Mouse (Mus musculus) limb, embryonic 10.5 days (tissue): ENCODE results near the gene Ccdc187. TPM values are rescaled to one million over a fixed set of nuclear protein-coding genes. Genes with fewer than 3 reads are reported as not detected.

Experiments
- DNase-seq: peaks from one replicate; pipeline ENCODE4 v3.0.0-alpha.2; 2017; ENCODE audit warnings: low spot score
- H3K27ac ChIP-seq: fragments of 300-500 bp; sonication (generic); 2 replicates; pipeline ENCODE4 v1.5.1; 2016; ENCODE audit warnings: mild to moderate bottlenecking
- H3K27me3 ChIP-seq: fragments of 300-500 bp; sonication (generic); 2 replicates; pipeline ENCODE4 v1.6.1; 2016; ENCODE audit warnings: low read depth, mild to moderate bottlenecking; ENCODE audit not compliant: poor library complexity, severe bottlenecking
- H3K36me3 ChIP-seq: fragments of 300-500 bp; sonication (generic); 2 replicates; pipeline ENCODE4 v1.6.1; 2016; ENCODE audit warnings: mild to moderate bottlenecking, moderate library complexity
- H3K4me1 ChIP-seq: fragments of 300-500 bp; sonication (generic); 2 replicates; pipeline ENCODE4 v1.6.1; 2016
- H3K4me3 ChIP-seq: fragments of 300-500 bp; sonication (generic); 2 replicates; pipeline ENCODE4 v1.5.1; 2016; ENCODE audit warnings: mild to moderate bottlenecking, moderate library complexity
- H3K9me3 ChIP-seq: fragments of 300-500 bp; sonication (generic); replicated peaks from 2 replicates; pipeline ENCODE4 v1.6.1; 2016; ENCODE audit warnings: mild to moderate bottlenecking
- WGBS: fragments of 180-500 bp; shearing (Covaris S2); methylation state at CpG from one replicate; pipeline ENCODE4 v1.1.7; 2016; 5-methylcytosine and 5-hydroxymethylcytosine counted together
- polyA plus RNA-seq: library from polyadenylated mRNA; unstranded; fragments of >200 nt; fragmentation: Nextera tagmentation; extraction: Ambion mirVana; gene quantifications from 2 replicates; pipeline ENCODE4 v1.2.1, GENCODE M21; 2016

The Ccdc187 gene
- polyA plus RNA-seq, 1 experiment from 2014 or later, result 0.01 TPM

DNA sequence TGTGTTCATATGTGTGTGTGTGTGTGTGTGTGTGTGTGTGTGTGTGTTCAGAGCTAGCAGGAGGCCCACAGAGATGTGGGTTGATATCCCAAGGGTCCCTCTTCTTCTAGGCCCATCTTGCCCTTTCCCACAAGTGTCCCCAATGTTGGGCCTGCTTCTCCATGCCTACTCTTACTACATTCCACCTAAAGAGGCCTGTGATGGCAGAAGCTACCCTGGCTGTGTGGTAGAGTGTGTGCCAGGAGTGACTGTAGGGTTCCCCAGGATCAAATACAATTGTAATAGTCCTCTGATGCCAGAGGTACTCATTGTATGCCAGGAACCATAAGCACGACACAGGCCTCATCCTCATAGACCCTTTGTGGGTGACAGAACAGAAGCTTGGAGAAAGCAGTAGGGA, 19.0 kb upstream of the Ccdc187 start:
- Histone ChIP-seq H3K27me3 (no peaks in the 10 kb centered on the region), H3K4me1 (peaks cover 73% of the 10 kb centered on the region), H3K4me3 (no peak overlapping the region), H3K9me3 (no peaks in the 10 kb centered on the region), H3K27ac (peak overlapping the region; percentile 95), H3K36me3 (peaks cover 14% of the 10 kb centered on the region)
- 95% methylated on average over 1 of the region's 1 CpGs for WGBS
- DNase-seq, result no peak

DNA sequence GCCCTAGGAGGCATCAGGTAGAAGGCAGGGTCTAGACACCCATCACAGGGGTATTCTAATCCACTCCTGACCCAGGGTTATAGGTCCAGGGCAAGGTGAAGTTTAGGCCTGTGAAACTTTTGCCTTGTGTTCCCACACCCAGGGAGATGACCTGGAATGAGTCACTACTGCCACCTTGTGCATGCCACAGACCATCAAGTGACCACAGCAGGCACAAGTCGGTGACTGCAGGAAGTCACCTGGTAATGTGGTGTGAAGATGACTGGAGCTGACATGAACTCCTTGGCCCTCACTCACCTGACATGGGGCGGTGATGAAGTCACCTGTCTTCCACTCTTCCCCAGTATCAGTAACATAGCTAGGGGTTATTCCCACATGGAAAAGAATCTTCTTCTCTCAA, 18.5 kb upstream of the Ccdc187 start:
- no peak for DNase-seq
- Histone ChIP-seq H3K4me3 (no peak overlapping the region), H3K9me3 (no peaks in the 10 kb centered on the region), H3K4me1 (peaks cover 68% of the 10 kb centered on the region), H3K36me3 (peaks cover 8% of the 10 kb centered on the region), H3K27me3 (no peaks in the 10 kb centered on the region), H3K27ac (peak overlapping the region; percentile 95; the same call in 1 of the 2 replicates)
- WGBS, result 66% methylated on average over 2 of the region's 2 CpGs

DNA sequence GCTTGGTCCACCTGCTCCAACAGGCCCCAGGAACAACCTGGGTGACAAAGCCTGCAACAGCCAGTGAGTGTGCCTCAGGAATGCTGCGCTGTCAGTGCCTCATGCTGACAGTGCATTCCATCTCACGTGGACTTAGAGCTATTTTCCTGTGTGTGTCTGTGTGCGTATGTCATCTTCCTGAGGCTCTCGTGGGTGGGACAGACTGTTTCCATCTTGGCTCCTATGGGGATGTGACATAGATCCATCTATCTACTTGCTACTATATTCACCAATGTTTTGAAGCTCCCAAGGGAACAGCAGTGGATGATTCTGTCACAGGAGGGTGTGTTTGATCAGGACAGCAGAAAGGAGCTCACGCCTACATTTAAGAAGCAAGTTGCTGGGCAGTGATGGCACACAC, 17.6 kb upstream of the Ccdc187 start:
- no peaks in the 10 kb centered on the region for H3K27me3 ChIP-seq
- H3K9me3 ChIP-seq, result no peaks in the 10 kb centered on the region
- H3K36me3 ChIP-seq, result no peaks in the 10 kb centered on the region
- WGBS, result 83% methylated on average over 5 of the region's 5 CpGs
- no peak overlapping the region for H3K4me3 ChIP-seq
- H3K27ac ChIP-seq, result peak overlapping the region; percentile 47; the same call in 1 of the 2 replicates
- no peak for DNase-seq
- peaks cover 59% of the 10 kb centered on the region for H3K4me1 ChIP-seq

DNA sequence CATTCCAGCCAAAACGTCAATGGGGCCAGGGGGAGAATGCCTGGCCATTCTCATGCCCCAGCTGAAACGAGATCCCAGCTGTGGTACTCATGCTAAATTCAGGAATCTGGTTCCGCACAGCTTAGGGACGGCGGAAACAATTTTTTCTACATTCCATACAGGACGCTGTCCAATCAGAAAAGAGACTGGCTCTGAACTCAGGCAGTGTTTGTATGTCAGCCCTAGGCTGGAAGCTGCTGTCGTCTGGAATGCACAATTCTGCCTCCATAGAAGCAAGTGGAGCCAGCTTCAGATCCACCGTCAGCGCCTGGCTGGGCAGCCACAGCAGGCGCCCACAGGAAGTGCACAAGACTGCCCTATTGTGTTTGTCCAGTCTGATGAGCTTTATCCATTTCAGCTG, 15.4 kb upstream of the Ccdc187 start:
- peak overlapping the region; percentile 19 for H3K4me3 ChIP-seq
- 38% methylated on average over 10 of the region's 10 CpGs for WGBS
- DNase-seq, result peak; percentile 57

DNA sequence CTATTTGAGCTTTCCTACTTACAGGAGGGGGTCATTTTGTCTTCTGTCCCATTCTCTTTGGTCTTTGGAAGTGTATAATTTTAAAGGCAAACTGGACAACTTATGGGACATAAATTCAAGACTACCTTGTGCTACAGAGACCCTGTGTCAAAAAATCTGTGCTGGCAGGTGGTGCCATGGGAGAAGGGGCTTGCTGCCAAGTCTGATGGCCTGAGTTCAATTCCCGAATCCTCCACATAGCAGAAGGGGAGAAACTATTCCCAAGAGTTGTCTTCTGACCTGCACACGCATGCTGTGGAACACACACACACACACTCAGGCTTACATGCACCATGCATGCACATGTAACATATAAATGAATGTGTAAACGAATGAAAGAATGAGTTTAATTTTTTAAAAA, 12.3 kb upstream of the Ccdc187 start:
- no peaks in the 10 kb centered on the region for H3K36me3 ChIP-seq
- H3K4me3 ChIP-seq, result no peak overlapping the region
- WGBS, result 87% methylated on average over 3 of the region's 3 CpGs
- peaks cover 26% of the 10 kb centered on the region for H3K4me1 ChIP-seq
- H3K9me3 ChIP-seq, result no peaks in the 10 kb centered on the region
- H3K27me3 ChIP-seq, result no peaks in the 10 kb centered on the region
- no peak overlapping the region for H3K27ac ChIP-seq
- DNase-seq, result no peak

More for the DNA sequence above, 15.4 kb upstream of the Ccdc187 start:
- no peaks in the 10 kb centered on the region for H3K27me3 ChIP-seq
- no peaks in the 10 kb centered on the region for H3K9me3 ChIP-seq
- H3K36me3 ChIP-seq, result no peaks in the 10 kb centered on the region
- H3K27ac ChIP-seq, result peak overlapping the region; percentile 84
- peaks cover 41% of the 10 kb centered on the region for H3K4me1 ChIP-seq

DNA sequence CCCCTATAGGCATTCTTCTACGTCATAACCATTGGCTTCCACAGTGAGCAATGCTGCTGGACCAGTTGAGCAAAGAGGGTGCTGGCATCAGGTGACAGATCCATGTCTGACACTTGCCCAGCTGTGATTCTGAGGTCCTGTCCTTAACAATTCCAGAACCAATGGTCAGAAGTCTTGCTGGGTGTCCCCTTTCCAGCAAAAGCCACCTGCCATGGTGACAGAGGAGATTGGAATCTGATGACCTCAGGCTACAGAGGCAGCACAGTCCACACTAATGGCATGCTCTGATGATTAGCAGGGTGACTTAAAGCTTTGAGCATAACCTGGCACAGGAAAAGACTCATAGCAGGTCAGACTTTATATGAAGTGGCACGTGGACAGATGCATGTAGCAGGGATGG, 11.2 kb upstream of the Ccdc187 start:
- Histone ChIP-seq H3K4me3 (no peak overlapping the region), H3K9me3 (no peaks in the 10 kb centered on the region), H3K27me3 (0 out of 2 replicates have a peak, but pooled peaks cover under 1% of the 10 kb centered on the region), H3K36me3 (no peaks in the 10 kb centered on the region), H3K4me1 (peaks cover 22% of the 10 kb centered on the region), H3K27ac (no peak overlapping the region)
- no peak for DNase-seq
- WGBS, result 81% methylated on average over 2 of the region's 2 CpGs

DNA sequence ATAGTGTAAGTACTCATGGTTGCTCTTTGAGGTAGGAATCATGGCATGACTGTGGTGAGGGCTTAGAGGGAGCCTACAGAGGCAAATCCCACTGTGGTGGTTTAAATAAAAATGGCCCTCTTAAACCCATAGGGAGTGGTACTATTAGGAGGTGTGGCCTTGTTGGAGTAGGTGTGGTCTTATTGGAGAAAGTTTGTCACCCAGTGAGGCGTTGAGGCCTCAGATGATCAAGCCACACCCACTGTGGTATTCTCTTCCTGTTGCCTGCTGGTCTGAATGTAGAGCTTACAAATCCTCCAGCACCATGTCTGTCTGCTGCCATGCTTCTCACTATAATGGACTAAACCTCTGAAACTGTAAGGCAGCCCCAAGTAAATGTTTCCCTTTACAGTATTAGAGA, 10.4 kb upstream of the Ccdc187 start:
- no peaks in the 10 kb centered on the region for H3K36me3 ChIP-seq
- H3K4me1 ChIP-seq, result peaks cover 20% of the 10 kb centered on the region
- 85% methylated on average over 1 of the region's 1 CpGs for WGBS
- H3K9me3 ChIP-seq, result no peaks in the 10 kb centered on the region
- DNase-seq, result no peak
- H3K27me3 ChIP-seq, result peaks cover 9% of the 10 kb centered on the region
- H3K27ac ChIP-seq, result no peak overlapping the region
- no peak overlapping the region for H3K4me3 ChIP-seq

DNA sequence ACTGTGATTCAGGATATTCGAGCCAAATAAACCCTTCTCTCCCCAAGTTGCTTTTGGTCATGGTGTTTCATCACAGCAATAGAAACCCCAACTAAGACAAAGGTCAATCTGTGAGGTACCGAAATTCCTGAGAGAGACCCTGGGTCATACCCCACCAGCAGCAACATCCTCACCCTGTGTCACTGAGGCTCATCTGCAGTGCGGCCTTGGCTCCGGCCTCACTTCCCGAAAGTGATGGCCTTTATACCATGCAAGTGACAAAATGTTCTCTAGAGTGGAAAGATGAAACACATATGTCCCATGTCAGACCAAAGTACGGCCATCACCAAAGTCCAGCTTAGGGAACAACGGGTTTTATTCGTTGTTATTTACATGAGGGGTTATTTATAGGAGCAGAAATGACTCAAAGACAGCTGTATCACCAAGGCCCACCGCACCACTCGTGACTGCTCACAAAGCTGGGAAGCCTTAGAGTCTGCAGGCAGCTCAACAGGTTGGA, 7.7 kb upstream of the Ccdc187 start:
- WGBS, result 90% methylated on average over 10 of the region's 10 CpGs
- no peaks in the 10 kb centered on the region for H3K36me3 ChIP-seq

DNA sequence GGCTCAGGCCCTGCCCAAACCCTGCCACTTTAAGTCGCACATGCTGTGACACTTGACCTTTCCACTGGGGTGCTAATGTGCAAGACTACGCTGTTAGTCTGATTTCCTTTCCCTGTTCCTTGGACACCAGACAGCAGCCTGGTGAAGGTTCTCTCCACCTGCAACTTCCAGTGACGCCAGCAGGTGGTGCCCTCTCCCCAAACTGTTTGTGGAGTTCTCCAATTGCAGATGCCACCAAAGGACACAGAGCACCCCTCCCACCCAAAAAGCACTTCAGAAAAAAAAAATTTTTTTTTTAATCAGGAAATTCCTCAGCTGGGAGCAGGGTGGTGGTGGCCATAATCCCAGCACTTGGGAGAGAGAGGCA, 6.4 kb upstream of the Ccdc187 start:
- 6% methylated on average over 3 of the region's 3 CpGs for WGBS
- peaks cover 34% of the 10 kb centered on the region for H3K4me1 ChIP-seq
- no peaks in the 10 kb centered on the region for H3K9me3 ChIP-seq
- 0 out of 2 replicates have a peak overlapping the region, but pooled peaks have one; percentile 14 for H3K27ac ChIP-seq
- no peaks in the 10 kb centered on the region for H3K36me3 ChIP-seq
- DNase-seq, result peak; percentile 90
- peaks cover 25% of the 10 kb centered on the region for H3K27me3 ChIP-seq
- no peak overlapping the region for H3K4me3 ChIP-seq

More for the DNA sequence above, 7.7 kb upstream of the Ccdc187 start:
- peaks cover 27% of the 10 kb centered on the region for H3K4me1 ChIP-seq
- no peak overlapping the region for H3K27ac ChIP-seq
- peaks cover 25% of the 10 kb centered on the region for H3K27me3 ChIP-seq
- no peak overlapping the region for H3K4me3 ChIP-seq
- no peaks in the 10 kb centered on the region for H3K9me3 ChIP-seq
- DNase-seq, result no peak

DNA sequence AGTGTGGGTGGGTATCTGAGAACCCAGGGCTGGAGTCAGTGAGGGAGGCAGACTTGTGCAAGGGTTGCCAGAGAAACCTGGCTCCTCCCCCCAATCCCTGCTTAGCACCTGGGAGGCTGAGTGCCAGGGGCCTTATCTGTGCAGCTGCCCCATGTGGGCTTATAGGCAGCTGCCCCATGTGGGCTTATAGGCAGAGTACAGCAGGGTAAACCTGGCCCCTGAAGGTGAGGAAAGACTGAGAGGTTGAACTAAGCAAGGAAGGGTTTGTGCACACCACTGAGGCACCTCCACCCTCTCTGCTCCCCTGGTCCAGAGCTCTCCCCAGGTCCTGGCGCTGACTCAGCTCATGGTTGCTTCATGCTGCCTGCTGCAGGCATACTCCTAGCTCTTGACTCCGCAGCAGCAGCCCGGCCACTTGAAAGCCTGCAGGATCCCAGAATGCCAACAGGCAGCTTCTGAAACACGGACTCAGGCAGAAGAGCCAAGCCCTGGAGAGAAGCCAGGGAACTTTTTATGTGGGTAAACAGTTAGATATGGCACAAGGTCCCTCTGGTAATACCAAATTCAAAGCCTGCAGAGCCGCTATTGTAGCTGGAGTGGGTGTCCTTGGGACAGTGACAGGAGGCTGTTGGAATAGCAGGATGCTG, 5.9 kb upstream of the Ccdc187 start:
- Histone ChIP-seq H3K27me3 (peaks cover 25% of the 10 kb centered on the region), H3K4me1 (peaks cover 34% of the 10 kb centered on the region), H3K36me3 (no peaks in the 10 kb centered on the region), H3K4me3 (no peak overlapping the region), H3K27ac (peak overlapping the region; percentile 14; the same call in 1 of the 2 replicates), H3K9me3 (no peaks in the 10 kb centered on the region)
- WGBS, result 53% methylated on average over 5 of the region's 5 CpGs
- no peak for DNase-seq

DNA sequence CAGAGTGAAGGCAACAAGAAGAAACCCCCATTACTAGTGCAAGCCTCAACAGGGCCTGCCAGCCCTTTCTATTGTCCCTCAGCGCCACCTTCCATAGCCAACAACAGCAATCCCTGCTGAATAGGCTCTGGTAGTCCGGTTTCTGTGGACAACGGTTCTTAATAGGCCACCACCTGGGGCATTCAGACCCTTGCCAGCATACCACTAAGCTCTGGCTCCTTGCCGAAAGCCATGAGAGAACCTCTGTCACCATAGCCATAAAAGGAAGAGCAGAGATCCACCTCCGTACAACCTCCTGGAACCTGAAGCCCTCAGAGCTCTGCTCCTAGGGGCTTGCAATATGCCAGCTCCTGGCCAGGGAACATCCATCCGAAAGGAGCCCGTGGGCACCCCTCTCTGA, 5.0 kb upstream of the Ccdc187 start:
- no peaks in the 10 kb centered on the region for H3K9me3 ChIP-seq
- WGBS, result 57% methylated on average over 7 of the region's 7 CpGs
- no peak overlapping the region for H3K4me3 ChIP-seq
- no peak overlapping the region; the same call in 1 of the 2 replicates for H3K27ac ChIP-seq
- H3K4me1 ChIP-seq, result peaks cover 34% of the 10 kb centered on the region
- no peak for DNase-seq
- H3K36me3 ChIP-seq, result no peaks in the 10 kb centered on the region
- H3K27me3 ChIP-seq, result peaks cover 25% of the 10 kb centered on the region

DNA sequence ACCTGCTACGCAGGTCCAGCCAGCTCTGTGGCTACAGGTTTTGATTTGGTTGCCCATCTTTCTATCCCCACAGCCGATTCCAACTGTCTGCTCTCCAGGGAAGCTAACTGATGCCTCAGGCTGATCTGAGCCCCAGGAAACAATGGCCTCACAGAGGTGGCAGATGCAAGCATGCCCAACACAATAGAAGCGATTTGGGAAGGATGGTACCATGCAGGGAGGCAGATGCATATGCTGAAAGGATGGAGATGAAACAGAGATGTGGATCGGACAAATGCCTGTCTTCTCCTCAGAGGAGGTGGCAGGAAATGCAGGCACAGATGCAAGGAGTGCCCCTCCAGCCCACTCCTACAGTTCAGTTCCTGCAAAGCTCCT, 4.5 kb upstream of the Ccdc187 start:
- Histone ChIP-seq H3K4me1 (peaks cover 34% of the 10 kb centered on the region), H3K4me3 (no peak overlapping the region), H3K36me3 (no peaks in the 10 kb centered on the region), H3K27ac (no peak overlapping the region), H3K27me3 (peaks cover 25% of the 10 kb centered on the region), H3K9me3 (no peaks in the 10 kb centered on the region)
- 25% methylated on average over 4 of the region's 4 CpGs for WGBS
- no peak for DNase-seq

DNA sequence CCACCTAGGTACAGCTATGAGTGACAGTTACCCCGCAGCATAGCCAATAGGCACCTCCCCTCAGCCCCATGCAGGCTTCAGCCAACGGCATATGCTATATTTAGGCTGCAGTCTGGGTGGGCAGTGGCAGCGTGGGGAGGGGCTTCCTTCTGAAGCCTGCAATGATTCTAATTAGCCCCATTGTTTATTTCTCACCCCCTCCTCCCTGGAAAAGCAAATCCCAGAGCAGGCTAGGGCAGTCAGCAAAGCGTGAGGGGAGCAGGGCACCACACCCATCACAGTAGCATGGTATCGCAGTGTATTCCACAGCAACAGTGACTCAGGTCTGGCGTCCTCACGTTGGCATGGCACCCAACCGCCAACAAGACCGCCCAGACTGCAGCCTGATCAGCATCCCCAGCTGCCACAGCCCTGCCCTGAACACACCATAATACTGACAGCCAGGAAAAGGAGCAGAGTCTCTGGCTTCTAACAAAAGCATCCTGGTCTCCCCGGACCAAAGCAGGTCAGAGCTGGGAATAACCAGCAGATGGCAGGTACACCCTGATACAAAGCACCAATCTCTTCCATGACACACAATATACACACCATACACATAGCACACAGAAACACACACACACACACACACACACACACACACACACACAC, 4.0 kb upstream of the Ccdc187 start:
- H3K27ac ChIP-seq, result no peak overlapping the region
- no peak for DNase-seq
- H3K4me3 ChIP-seq, result no peak overlapping the region
- no peaks in the 10 kb centered on the region for H3K36me3 ChIP-seq
- H3K27me3 ChIP-seq, result peaks cover 25% of the 10 kb centered on the region
- H3K9me3 ChIP-seq, result no peaks in the 10 kb centered on the region
- 6% methylated on average over 10 of the region's 10 CpGs for WGBS
- peaks cover 34% of the 10 kb centered on the region for H3K4me1 ChIP-seq
